Mouse (Mus musculus) liver, postnatal 0 days (tissue): ENCODE results near the gene Chic2.

ENCODE experiments used
- CTCF ChIP-seq: sonication (generic); IDR thresholded peaks from 2 replicates; pipeline ENCODE4 v1.5.1; 2016; ENCODE audit warnings: antibody characterized with exemption, low read depth
- EP300 ChIP-seq: IDR thresholded peaks from 2 replicates; pipeline ENCODE4 v1.6.1; 2016; ENCODE audit warnings: antibody characterized with exemption, low read depth, mild to moderate bottlenecking

DNA sequence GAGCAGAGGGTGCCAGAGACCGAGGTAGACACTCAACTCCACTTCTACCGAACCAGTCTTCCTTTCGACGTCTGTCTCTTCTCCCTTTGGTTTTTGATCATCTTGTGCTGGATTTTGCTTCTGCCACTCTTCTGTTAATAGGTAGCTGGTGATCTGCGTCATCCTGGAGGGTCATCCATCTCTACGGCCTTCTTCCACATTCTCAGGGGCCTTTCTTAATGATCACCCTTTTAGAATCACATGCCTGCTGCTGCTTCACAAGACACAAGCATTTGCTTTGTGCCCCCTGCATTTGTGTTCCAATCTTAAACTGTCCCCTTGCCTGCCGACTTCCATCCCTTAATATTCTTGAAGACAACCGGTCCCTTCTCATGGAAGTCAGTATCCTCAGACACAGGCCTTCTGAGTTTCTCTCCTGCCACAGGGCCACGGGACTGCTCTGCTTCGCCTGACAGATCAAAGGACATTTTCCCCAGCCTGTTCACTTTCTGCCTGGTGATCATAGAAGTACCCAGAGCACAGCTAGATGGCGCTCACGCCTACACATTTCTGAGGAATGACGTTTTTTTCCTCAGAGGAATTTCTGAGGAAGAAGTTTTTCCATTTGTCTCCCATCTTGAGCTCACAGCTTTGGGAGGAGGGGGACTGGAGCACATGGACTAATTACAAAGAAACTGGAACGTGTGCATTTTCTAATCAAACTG lies 83.6 kb downstream of the Chic2 start:
- TF ChIP-seq CTCF: peak; percentile 77
- TF ChIP-seq EP300: no peak
